Mouse (Mus musculus): ENCODE results near the gene Crim1.

GRCm38 (mm10) chr17:78283271-78283992 lies 83.4 kb downstream of the Crim1 start:
- TF ChIP-seq CTCF (IDR thresholded peaks at IDR 0.05; ENCODE audit: borderline replicate concordance, insufficient read depth, low read length) (no peak), POLR2A (IDR thresholded peaks at IDR 0.05; ENCODE audit: low read depth, low read length) (no peak)

Measured in embryonic fibroblast, embryonic 13.5 days (primary cell).